Mouse (Mus musculus) lung, postnatal 36 days (tissue): ENCODE data around the gene Pid1.

ENCODE experiments used
- DNase-seq: peaks from one replicate; pipeline ENCODE4 v3.0.0; 2022; ENCODE audit warnings: mixed read lengths

The Pid1 gene

DNA sequence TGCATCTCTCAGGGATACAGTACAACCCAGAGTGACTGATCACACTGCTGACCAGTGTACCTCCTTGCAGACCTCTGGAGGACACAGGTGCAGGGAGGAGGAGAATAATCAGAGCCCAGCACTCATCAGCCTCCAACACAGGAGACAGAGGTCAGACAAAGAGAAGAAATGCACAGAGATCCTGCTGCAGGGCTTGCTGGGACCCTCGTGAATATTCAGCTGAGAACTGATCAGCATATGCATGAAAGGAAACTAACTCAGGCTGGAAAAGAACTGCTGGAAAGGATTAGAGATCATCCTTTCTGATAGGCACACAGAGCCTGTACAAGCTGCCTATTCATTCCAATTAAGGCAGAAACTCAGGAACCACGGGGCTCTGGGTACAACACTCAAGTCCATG, 186.9 kb downstream of the Pid1 start:
- no peak for DNase-seq

DNA sequence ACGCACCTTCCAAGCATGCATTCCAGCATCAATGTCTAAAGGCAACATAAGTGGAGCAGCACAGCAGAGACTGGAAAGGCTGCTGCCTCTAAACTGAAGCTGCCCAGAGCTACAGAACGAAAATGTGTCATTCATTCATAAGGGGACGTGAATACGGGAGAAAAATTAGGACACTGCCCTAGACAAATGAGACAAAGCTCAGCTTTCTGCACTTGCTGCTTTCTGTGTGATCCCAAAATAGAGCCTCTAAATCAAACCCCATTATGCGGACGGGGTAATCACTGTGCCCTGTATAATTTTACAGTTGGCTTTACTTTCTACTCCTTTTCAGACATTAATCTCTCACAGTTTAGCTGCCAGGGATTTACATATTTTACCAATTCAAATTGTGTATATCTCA, 191.0 kb downstream of the Pid1 start:
- no peak for DNase-seq

DNA sequence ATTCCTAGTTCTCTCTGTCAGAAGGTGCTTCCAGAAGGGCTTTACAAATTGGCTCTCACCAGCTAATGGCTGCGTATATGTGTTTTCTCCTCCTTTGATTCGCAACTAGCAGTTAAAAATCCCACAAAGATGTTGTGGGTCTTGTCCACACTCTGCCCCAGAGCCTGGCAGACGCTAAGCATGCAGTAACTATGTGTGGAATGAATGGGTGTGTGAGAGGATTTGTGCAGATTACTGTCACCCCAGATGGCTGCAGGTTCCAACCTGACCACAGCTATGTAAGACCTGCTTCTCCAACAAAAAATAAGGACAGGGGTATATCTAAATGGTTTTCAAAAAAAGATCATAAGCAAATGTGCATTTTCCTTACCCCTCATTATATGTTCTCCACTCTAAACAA, 206.2 kb downstream of the Pid1 start:
- no peak for DNase-seq

DNA sequence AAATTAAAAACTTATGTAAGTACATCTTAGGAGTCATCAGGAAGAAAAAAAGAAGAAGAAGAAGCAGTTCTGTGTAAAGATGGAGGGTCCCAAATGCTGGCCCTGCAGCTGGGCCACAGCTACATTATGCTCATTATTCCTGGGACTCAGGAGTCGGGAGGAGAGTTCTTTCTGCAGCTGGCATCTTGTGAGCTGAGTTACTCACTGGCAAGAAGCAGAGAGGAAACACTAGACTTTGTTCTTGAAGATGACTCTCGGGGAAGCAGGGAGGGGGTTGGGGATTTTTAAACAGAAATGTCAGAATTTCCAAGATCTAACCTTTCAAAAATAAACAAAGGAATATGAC, 208.4 kb downstream of the Pid1 start:
- DNase-seq, result no peak

DNA sequence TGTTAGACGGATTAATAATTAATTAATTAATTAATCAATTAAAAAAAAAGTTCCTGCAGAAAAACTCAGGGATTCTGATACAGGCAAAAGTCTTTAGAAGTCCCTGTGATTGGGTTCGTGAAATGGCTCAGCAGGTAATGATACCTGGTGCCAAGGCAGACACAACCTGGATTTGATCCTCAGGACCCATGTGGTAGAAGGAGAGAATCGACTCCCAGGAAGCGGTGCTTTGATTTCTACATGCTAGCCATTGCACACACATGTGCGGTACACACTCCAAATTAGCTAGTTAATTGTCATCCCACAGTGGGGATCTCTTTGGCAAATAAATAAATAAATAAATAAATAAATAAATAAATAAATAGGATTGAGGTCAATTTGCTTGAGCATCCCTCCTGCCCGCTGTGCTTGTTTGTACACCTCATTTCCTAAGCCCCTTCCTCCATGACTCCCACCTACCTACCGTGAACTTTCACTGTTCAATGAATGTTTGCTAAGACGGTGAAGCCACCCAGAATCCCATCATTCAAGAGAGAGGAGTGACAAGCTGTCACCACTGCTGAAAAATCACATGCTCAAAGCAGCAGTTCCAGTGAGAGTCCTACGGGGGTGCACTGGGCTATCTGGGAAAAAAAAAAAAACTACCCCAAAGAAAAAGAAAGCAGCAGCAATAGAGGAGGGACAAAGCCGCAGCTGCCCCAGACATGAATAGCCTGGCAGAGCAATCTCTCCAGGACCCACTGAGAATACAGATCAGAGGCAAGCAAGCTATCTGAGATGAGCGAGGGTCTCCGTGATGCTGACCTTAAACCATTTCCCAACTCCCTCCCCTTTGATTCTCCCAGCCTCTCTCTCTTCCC, 209.0 kb downstream of the Pid1 start:
- no peak for DNase-seq

DNA sequence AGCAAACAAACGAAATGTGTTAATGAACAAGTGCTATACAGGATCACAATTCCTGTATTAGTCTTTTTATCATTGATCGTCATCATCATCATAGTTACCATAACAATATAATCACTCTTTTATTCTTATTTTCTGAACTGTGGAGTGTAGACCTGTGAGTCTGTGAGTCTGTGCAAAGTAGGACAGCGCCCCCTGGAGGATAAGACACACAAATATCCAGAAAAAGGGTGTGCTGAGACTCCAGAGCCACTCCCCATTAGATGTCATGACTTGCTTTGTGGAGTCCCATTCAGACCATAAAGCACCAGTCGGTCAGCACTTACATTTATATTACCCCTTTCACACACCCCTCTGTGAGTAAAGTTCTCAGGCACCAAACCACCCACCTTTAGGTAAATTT, 210.0 kb downstream of the Pid1 start:
- peak; percentile 21 for DNase-seq

DNA sequence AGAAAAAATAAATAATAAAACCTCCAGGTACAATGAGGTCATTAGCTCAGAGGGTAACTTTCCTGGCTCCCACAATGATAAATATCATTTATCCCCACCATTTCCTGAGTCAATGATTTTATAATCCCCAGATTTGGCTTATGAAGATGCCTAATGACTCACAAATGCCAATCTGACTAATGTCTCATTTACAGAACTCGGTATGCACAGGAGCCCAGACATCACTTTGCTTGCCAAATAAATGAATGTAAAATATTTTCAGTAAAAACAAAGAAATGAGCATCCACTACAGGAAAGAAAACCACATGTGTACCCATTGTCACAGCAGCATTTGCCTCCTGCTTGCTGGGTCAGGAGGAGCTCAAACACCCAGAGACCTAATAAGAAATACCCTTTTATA, 222.4 kb downstream of the Pid1 start:
- DNase-seq, result no peak

DNA sequence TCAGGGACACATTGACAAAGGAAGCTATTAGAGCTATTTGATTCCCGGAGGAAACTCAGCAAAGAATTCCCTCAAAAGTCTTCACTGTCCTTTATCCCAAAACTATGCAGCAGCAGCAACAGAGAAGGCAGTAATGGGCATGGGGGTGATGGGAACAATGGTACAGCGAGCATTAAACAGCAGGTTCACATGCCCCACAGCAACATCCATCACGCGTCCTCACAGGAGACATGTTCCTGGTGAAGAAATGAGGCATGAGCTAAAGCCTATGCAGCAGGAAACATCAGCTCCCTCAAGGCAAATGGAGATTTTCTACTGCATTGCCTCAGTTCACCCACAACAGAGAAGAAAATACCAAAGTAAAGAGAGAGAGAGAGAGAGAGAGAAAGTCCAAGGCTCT, 231.5 kb downstream of the Pid1 start:
- no peak for DNase-seq

DNA sequence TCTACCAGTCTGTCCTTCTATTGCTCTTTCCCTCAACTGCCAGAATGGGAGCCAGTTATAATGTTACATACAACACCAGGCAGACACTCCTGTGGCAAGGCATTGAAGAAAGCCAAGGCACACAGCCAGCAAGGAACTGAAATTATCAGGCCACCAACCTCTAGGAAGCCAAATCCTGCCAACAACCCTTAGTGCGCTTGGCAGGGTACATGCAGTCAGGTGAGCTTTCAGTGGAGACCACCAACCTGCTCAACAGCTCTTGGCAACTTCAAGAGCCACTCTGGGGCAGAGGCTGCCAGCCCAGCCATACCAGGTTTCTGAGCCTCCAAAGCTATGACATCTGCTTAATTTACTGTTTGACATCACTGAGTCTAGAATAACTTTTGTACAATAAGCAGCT, 232.2 kb downstream of the Pid1 start:
- no peak for DNase-seq

DNA sequence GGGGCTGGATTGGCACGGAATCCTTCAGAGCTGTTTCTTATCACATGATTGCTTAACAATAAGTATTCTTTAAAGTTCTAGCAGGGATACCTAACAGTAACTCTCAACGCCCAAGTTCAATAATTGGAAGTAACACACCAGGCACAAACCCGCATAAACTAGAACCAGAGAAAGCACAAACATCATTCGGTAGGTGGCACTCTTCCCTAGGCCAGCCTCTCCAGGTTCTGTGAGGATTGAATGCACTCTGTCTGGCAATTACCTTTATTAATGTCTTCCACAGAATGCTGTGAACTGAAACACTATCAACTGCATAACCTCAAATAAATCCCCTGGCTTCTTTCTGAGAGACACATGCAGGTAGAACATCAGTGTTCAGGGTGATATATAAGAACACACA, 235.5 kb downstream of the Pid1 start:
- peak; percentile 8 for DNase-seq

DNA sequence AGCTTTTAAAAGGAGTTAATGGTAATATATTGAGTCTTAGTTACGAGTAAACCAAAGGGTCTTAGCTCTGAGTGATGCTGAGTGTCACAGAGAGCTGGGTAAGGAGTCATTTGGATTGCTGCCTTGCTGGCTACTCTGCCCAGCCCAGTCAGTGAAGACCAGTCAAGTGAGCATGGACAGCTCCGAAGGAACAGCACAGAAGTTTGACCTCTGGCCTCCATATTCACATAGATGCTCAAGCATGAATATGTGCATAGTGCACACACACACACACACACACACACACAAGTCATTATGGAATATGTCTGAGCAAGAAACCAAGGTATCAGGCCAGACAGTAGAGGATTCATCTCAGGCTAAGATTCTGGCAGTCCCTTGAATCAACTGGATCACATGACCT, 244.7 kb downstream of the Pid1 start:
- no peak for DNase-seq

DNA sequence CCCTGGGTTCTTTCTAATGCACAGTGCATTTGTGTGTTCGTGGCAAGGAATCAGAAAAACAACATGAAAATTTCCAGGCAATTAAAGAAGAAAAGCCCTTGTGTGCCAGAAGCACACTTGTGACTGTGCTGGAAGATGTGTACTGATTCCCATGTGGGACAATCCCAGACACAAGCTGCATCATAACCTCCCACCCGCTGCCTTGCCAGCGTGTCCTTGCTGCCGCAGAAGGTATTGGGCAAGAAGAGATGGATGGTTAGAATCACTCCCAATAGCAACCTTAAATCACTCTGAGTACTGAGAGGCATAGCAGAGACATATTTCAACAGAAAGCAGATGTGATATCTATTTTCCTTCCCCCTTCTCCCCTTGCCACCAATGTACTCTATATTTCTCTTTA, 257.2 kb downstream of the Pid1 start:
- no peak for DNase-seq

DNA sequence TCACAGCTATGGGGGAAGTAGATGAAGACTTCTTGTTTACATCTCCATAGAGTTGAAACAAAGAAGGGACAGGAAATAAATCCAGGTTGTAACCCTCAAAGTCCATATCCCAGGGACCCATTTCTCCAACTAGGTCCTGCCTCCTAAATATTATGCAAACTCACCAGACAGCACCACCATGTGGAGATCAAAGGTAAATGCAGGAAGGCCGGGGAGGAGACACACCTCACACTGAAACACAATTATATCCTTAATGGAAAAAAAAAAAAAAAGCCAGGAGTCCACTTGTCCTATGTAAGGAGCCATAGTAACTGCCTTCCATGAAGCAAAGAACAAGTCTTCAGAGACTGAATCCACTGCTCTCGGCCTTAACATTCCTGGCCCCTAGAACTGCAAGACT, 261.9 kb downstream of the Pid1 start:
- peak; percentile 8 for DNase-seq

DNA sequence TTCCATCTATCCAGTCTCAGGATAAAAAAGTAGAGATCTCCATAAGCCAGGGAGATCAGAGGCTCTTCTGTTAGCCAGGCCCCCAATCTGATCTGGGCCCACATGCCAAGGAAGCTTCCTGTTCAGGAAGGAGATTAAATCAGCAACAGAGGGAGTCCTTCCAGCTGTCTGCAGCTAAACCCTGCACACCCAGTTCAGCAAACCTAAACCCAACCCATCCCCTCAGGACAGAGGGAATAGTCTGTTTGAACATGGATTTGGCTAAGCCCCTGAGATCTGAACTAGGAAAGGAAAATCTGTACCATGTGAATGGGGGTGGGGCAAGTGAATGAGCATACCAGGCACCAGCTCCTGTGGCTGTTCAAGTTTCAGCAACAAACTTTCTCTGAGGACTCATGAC, 266.6 kb downstream of the Pid1 start:
- DNase-seq, result no peak

DNA sequence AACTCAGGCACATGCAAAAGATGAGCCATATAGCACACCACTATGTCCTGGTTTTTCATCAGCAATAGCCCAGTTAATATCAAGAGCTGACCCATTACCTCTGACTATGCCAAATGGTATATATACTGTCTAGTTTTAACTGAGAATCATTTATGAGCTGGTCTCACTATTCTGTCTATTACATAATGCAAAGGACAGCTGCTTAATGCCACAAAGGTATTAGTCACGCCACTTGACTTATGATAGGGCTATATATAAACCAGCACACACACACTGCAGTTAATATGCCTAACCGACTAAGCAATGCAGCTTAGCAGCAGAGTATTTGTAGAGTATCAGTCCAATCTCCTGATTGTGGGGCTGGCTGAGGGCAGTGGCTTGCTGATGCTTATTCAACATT, 270.7 kb downstream of the Pid1 start:
- DNase-seq, result no peak

DNA sequence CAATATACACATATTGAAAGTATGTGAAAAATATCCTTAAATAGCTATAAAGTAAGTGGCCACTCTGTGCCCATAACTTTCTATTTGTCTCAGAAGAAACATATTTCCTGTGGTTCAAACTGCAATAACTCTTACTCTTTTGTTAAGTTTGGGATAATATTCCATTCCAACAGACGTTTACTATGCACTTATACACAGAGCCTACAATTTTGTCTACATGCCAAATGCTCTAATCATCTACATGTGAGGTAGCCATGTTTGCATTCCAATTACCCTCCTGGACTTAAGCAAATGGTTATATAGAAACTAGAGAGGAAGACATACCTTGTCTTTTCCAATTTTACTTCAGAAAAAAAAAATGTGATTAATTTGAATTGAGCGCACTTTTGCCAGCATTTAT, 274.3 kb downstream of the Pid1 start:
- DNase-seq, result no peak

DNA sequence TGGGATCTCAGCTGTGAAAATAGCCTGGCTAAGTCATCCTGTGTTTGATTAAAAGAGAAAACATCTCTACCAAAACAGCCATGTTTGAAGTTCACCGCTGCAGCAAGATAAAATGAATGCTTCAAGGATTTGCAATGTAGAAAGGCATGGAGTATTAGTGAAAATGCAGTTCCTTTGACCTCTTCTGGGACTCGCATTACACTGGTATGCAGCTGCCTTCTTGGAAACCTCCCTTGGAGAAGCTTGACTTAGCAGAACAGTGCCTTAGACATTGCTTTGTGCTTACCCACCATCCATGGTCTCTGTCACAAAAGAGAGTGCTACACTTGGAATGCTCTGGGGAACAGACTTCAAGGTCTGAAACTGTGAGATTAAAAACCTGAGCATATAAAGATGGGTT, 276.0 kb downstream of the Pid1 start:
- DNase-seq, result no peak

DNA sequence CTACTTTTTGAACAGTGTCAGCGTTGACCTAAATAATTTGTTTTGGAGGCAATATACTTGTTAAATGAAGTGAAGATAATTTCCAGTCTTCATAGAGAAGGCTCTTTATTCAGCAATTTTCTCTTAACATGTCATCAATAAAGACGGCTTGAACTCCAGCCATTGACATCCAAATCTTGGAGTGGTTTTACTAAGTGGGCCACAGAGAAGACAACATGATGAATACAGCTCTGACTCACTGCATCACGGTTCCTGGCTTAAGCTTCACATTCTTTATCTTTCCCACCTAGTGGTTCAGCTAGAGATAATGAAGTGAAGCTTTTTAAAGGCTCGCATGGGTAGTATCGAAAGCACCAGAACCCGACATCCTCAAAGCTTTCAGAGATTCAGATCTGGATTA, 276.7 kb downstream of the Pid1 start:
- no peak for DNase-seq

DNA sequence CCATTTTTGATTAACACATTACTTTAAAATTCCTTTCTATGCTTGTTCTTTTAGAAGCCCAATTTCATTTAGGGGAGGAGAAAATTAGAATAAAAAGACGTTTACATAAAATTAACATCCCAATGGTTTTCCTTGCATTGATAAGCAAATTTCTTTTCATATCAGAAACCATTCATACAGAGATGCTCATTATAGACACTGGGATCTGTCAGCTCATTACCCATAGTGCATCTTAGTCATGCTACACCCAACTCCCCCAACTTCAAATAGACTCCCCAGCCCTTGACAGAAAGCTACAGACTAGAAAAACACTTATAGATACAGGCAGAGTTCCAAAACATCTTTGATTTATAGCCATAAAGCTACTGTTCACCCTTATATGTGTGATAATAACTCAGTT, 277.5 kb downstream of the Pid1 start:
- DNase-seq, result no peak

DNA sequence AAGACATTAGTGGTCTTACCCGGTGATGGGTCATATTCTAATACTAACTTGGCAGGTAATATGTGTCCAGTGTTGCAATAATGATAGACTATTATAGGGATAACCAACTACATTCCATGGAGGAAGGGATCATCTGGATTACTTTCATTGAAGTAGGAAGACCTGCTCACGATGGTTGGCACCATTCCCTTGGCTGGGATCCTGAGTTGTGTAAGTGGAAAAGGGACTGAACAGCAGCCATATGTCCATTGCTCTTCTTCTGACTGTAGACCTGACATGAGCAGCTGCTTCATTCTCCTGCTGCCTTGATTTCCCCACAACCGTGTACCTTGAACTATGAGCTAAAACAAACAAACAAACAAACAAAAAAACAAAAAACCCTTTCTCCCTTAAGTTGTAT, 278.6 kb downstream of the Pid1 start:
- no peak for DNase-seq

DNA sequence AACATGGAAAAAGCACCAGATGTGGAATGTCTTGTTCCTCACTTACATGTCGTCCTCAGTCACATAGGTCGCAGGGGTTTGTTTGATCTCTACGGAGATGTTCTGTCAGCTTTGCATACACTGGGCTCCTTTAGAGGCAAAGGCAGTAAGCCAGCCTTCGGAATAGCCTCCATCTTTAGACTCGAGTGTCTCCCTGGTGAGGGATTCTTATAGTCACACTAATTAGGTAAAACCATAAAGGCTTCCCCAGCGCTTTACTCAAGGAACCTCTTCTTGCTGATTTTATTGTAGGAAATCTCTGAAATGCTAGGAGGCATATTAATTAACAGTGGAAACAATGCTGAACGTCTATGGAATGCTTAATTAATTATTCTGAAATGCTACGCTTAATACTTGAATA, 284.4 kb downstream of the Pid1 start:
- no peak for DNase-seq

DNA sequence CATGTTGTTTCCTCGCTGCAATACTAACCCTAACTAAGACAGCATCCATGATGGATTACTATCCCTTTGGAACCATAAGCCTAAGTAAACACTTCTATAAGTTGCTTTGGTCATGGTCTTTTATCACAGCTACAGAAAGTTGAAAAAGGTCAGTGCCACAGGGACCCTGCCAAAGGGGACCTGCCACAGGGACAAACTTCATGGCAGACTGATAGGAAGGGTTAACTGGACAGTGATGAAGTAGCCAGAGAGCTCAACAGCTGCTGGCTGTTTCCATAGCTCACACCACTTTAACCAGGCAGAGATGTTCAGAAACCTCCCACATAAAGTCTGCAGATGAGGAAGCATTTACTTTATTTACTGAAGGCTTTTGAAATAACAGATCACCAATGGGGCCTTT, 287.0 kb downstream of the Pid1 start:
- DNase-seq, result no peak

DNA sequence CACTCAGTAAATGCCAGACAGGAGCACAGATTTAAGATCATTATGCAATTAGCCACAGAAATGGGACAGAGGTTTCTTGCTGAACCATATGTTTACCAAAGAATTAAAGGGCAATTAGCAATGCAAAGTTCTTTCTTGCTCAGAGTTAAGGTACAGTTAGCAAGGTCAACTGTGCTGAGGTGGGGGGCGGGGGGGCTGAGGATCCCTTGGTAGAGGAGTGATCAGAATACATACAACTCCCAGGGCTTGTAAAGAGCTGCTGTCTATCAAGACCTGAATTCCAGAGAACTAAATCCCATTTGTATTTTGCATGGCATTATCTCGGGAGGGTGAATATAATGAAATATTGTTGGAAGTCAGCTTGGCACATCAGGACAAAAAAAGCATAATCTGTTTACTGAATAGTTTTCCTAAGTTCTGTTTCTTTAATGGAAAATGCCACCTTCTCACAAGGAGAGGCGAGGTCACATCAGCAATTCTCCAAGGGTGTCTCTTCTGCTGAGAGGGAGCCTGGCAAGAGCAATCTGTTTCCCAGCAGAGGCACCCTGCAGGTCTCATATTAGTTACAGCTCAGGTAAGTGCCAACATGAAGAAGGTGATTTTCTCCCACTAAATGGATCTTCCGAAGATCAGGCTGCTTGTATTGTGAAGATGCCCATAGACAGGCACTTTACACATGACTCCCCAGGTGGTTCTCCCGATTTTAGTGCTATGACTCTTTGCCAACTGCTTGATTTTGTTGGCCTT, 306.9 kb downstream of the Pid1 start:
- DNase-seq, result no peak

DNA sequence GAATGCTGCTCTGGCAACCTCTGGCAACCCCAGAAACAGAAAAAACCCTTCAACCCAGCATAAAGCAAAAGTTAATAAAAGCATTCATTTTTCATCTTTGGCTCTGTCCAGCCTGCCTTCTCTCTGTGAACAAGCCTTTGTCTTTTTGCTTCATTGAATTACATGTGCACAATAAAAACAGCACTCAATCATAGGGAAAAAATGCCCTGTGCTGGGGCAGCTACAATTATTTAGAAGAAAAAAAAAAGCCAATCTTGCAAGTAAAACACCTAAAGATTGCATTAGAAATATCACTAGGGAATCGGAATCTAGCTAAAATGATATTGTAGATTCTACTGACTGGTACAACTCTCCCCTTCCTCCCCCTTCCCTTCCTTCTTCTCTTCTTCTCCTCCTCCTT, 307.7 kb downstream of the Pid1 start:
- no peak for DNase-seq

DNA sequence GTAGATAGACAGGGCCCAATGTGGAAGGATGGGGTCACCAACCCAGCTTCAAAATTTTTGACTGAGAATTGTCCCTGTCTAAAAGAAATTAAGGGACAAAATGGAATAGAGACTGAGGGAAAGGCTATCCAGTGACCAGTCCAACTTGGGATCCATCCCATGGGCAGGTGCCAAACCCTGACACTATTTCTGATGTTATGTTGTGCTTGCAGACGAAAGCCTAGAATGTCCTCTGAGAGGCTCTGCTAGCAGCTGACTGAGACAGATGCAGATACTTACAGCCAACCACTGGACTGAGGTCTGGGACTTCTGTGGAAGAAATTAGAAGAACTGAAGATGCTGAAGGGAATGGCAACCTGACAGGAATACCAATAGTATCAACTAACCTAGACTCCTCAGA, 338.2 kb downstream of the Pid1 start:
- DNase-seq, result no peak
